Mouse (Mus musculus) megakaryocyte, embryonic 14.5 days (primary cell): ENCODE measurements around the gene 2310034G01Rik. TPM values are rescaled to one million over a fixed set of nuclear protein-coding genes. Genes with fewer than 3 reads are reported as not detected.
A peak's percentile ranks its signal among the peaks of the same experiment; 100 is the strongest.

Experiments
- H3K27me3 ChIP-seq: replicated peaks from 2 replicates; pipeline ENCODE3; 2012; ENCODE audit warnings: inconsistent platforms
- H3K36me3 ChIP-seq: replicated peaks from 2 replicates; pipeline ENCODE3; 2012; ENCODE audit warnings: low read length, inconsistent platforms, mixed read lengths
- H3K4me1 ChIP-seq: 2 replicates; pipeline ENCODE4 v1.6.1; 2012; ENCODE audit warnings: inconsistent platforms
- H3K4me3 ChIP-seq: replicated peaks from 2 replicates; pipeline ENCODE3; 2012; ENCODE audit warnings: moderate library complexity, mild to moderate bottlenecking, inconsistent platforms
- H3K9me3 ChIP-seq: 2 replicates; pipeline ENCODE4 v1.6.1; 2012; ENCODE audit warnings: inconsistent platforms
- FLI1 ChIP-seq: IDR thresholded peaks from 2 replicates; pipeline ENCODE4 v1.6.1; 2012; ENCODE audit warnings: low read length, inconsistent platforms, mixed read lengths
- GATA1 ChIP-seq: IDR thresholded peaks from 3 replicates; pipeline ENCODE4 v1.6.1; 2012; ENCODE audit warnings: mixed read lengths, low read length, inconsistent platforms, borderline replicate concordance
- polyA plus RNA-seq: library from polyadenylated mRNA; stranded (reverse); fragments of >175 nt; gene quantifications from 2 replicates; pipeline ENCODE4 v1.2.3, GENCODE M21; 2012; ENCODE audit warnings: low replicate concordance; ENCODE audit not compliant: insufficient read depth

Gene 2310034G01Rik
- 0.32 TPM in 1 of 2 replicates, not detected in the other for polyA plus RNA-seq

- H3K9me3 ChIP-seq, result peaks cover 12% of the 10 kb centered on the region
- no peaks in the 10 kb centered on the region for H3K36me3 ChIP-seq
- peaks cover 82% of the 10 kb centered on the region for H3K27me3 ChIP-seq
- TF ChIP-seq GATA1, result no peak
- H3K4me1 ChIP-seq, result peaks cover 25% of the 10 kb centered on the region
- peak within 1 kb of the TSS; percentile 93 for H3K4me3 ChIP-seq
Measured at GRCm38 (mm10) chr19:46350168-46350932, at the start of gene 2310034G01Rik. Gene 2310034G01Rik, minus strand, starts transcription at chr19:46350302.

DNA sequence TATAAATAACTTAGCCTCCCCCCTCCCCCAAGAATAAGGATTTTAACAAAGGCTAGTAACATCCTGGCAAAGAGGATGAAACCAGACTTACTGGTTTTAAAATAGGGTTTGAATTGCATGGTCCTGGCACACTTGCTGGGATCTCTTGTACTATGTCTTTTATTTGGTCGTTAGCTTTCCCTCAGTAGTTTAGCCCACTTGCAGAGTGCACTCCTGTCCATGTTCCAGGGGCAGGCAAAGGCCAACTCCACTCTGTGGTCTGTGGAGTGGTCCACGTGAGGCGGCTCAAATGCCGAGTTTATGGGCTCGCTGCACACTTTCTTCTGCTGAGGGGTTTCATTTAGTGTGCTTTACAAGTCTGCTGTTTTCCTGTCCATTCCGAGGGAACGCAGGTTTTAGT, 49.8 kb upstream of the 2310034G01Rik start:
- Histone ChIP-seq H3K36me3 (peaks cover 50% of the 10 kb centered on the region), H3K4me3 (no peak overlapping the region), H3K4me1 (peaks cover 28% of the 10 kb centered on the region), H3K27me3 (no peaks in the 10 kb centered on the region), H3K9me3 (no peaks in the 10 kb centered on the region)
- TF ChIP-seq FLI1, result no peak
- no peak for TF ChIP-seq GATA1

DNA sequence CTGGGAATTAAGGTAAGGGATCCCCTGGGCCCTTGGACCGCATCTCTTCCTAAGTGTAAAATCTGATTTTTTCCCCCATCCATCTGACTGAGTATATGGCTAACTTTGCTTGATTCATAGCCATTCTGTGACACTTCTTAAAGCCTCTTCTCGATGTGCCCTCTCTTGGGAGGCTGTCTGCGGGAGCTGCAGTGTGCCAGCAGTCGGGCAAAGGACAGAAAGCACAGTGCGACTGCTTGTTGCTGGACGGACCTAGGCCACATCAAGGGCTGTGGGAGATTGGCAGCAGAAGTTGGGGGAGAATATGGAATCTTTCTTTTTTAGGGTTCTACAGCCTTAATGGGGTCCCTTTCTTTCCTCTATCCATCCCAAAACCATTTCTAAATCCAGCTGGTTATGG, 49.3 kb upstream of the 2310034G01Rik start:
- TF ChIP-seq FLI1, result no peak
- H3K4me3 ChIP-seq, result no peak overlapping the region
- no peaks in the 10 kb centered on the region for H3K27me3 ChIP-seq
- no peaks in the 10 kb centered on the region for H3K9me3 ChIP-seq
- peaks cover 44% of the 10 kb centered on the region for H3K36me3 ChIP-seq
- H3K4me1 ChIP-seq, result peaks cover 32% of the 10 kb centered on the region

GRCm38 (mm10) chr19:46398401-46398800, 48.3 kb upstream of the 2310034G01Rik start:
- Histone ChIP-seq H3K27me3 (no peaks in the 10 kb centered on the region), H3K4me3 (peak overlapping the region; percentile 98), H3K9me3 (no peaks in the 10 kb centered on the region), H3K36me3 (peaks cover 35% of the 10 kb centered on the region), H3K4me1 (peaks cover 39% of the 10 kb centered on the region)
- TF ChIP-seq GATA1 (no peak), FLI1 (no peak)

GRCm38 (mm10) chr19:46397436-46398001, 47.4 kb upstream of the 2310034G01Rik start:
- Histone ChIP-seq H3K9me3 (no peaks in the 10 kb centered on the region), H3K4me3 (peak overlapping the region; percentile 98), H3K27me3 (no peaks in the 10 kb centered on the region), H3K36me3 (peaks cover 26% of the 10 kb centered on the region), H3K4me1 (peaks cover 44% of the 10 kb centered on the region)
- TF ChIP-seq FLI1, result no peak
- no peak for TF ChIP-seq GATA1

DNA sequence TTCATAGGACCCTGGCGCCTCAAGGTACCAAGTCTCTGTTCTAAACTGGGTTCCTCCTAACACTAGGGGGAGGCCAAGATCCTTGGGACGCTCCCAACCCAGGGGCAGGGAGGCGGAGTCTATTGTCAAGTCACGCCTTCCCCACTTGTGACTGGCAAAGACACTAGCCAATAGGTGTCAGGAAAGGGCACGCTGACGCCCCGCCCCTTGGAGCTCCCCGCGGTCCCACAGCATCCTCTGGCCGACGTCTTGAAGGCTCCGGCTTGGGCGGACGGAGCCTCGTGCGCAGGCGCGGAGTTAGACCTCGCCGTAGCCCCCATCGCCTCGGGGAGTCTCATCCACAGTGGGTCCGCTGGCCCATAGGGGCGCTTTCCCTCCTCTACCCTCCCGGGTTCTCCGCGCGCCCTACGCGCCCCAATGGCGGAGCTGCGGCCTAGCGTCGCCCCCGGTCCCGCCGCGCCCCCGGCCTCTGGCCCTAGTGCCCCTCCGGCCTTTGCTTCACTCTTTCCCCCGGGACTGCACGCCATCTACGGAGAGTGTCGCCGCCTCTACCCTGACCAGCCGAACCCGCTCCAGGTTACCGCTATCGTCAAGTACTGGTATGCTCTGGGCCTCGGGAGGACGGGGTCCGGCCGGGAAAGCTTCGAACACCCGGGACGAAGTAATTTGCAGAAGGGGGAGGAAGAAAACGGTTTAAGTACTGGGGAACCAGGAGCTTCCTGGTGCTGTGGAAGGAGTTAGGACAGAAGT, 46.8 kb upstream of the 2310034G01Rik start, which contains the start of gene Sufu:
TSS of gene Sufu (plus strand) at position 211 of the 750 bp plus-strand sequence.
- H3K36me3 ChIP-seq, result peaks cover 26% of the 10 kb centered on the region
- peak within 1 kb of the TSS; percentile 98 for H3K4me3 ChIP-seq
- H3K4me1 ChIP-seq, result peaks cover 49% of the 10 kb centered on the region
- no peaks in the 10 kb centered on the region for H3K27me3 ChIP-seq
- no peak for TF ChIP-seq GATA1
- H3K9me3 ChIP-seq, result no peaks in the 10 kb centered on the region

- H3K27me3 ChIP-seq, result no peaks in the 10 kb centered on the region
- peaks cover 27% of the 10 kb centered on the region for H3K36me3 ChIP-seq
- peak overlapping the region; percentile 98 for H3K4me3 ChIP-seq
- H3K4me1 ChIP-seq, result peaks cover 52% of the 10 kb centered on the region
- TF ChIP-seq GATA1, result no peak
- no peak for TF ChIP-seq FLI1
- no peaks in the 10 kb centered on the region for H3K9me3 ChIP-seq
Measured at GRCm38 (mm10) chr19:46396109-46396508, 46.0 kb upstream of the 2310034G01Rik start.

DNA sequence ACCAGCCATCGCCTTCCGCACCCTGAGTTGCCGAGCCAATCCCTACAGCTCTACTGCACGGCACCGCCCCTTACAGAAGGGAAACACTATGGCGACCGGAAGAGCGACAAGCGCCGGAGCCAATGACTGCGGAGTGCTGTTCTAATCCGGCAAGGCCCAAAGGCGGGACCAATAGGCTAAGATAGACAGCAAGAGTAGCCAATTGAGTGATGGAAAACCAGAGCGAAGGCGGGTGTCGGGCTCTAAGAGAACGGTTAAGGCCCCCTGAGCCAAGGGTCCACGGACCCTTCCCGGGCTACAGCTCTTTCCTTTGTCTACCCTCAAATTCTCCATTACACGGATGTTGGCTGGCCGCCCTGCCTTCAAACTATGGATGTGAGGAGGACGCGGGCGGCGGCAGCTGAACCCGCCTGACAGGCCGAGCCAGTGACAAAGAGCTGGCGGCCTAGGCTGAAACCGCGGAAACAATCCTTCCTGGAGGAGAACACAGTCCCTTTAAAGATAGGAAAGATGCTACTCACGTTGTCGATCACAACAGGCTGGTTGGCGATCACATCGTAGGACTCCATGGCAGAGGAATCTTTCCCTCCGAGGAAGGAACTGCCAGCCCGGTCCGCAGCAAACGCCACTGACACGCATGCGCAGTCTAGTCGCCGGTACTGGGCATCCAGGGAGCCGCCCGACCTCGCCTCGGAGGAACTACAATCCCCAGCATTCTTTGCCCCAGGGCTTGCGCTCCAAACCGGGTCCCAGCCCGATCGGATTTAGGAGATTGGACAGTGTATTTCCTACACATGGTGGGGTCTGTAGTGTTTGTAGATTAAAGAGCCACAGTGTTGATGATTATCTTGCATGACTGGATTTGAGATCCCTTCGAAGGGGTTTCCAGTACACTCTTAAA, 45.3 kb upstream of the 2310034G01Rik start, which contains the start of gene Actr1a:
TSS of gene Actr1a (minus strand) at position 640 of the 901 bp plus-strand sequence.
- no peak for TF ChIP-seq FLI1
- TF ChIP-seq GATA1, result no peak
- H3K36me3 ChIP-seq, result peaks cover 26% of the 10 kb centered on the region
- H3K4me3 ChIP-seq, result peak within 1 kb of the TSS; percentile 98
- H3K9me3 ChIP-seq, result no peaks in the 10 kb centered on the region
- no peaks in the 10 kb centered on the region for H3K27me3 ChIP-seq
- peaks cover 57% of the 10 kb centered on the region for H3K4me1 ChIP-seq

GRCm38 (mm10) chr19:46394712-46395108, 44.6 kb upstream of the 2310034G01Rik start:
- peak overlapping the region; percentile 98 for H3K4me3 ChIP-seq
- H3K36me3 ChIP-seq, result peaks cover 26% of the 10 kb centered on the region
- no peaks in the 10 kb centered on the region for H3K9me3 ChIP-seq
- TF ChIP-seq GATA1 (no peak), FLI1 (no peak)
- H3K4me1 ChIP-seq, result peaks cover 62% of the 10 kb centered on the region
- no peaks in the 10 kb centered on the region for H3K27me3 ChIP-seq
